Mouse (Mus musculus) heart, postnatal 0 days (tissue): ENCODE measurements at regions not wholly inside any gene's neighbourhood (a gene's known extent, or its start where the extent isn't known, plus 50 kb on each side); places are given as distances from the start of the nearest gene placed in this dataset.

Experiments
- CTCF ChIP-seq: IDR thresholded peaks from 2 replicates; pipeline ENCODE4 v1.5.1; 2016; ENCODE audit warnings: antibody characterized with exemption, control low read depth, low read depth
- EP300 ChIP-seq: IDR thresholded peaks from 2 replicates; pipeline ENCODE4 v1.6.1; 2016; ENCODE audit warnings: antibody characterized with exemption, low read depth

GRCm38 (mm10) chr9:103843836-103844235, 82.2 kb upstream of the Tmem108 start:
- TF ChIP-seq CTCF (no peak), EP300 (no peak)
